Mouse (Mus musculus): ENCODE data around the gene Gm853. TPM values are rescaled to one million over a fixed set of nuclear protein-coding genes. Genes with fewer than 3 reads are reported as not detected.

Gene Gm853
- polyA plus RNA-seq, 1 experiment from 2014 or later, result not detected

DNA sequence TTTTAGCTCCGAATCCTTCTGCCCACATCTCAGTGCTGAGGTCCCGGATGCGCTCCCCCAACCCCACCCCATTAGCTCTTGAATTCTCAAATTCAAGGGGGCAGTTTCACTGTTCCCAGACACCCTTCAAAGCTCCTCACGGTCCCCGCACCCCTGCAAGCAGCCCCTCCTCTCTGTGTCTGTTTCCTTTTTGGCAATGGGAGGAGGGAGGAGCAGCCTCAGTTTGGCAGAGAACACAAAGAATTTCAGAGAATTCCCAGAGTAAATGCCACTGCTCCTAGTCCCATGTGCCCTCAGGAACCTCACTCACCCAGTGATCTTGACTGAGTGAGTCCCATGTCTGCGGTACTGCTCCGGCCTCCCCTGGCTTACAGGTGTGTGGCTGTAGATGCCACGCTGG is 55.6 kb downstream of the Gm853 start:
- no peak for ATAC-seq (ENCODE audit: insufficient number of reproducible peaks, low FRiP score)
- no peak overlapping the region for H3K4me3 ChIP-seq
- peaks cover 87% of the 10 kb centered on the region for H3K4me1 ChIP-seq (replicated peaks)
- no peak overlapping the region for H3K9ac ChIP-seq
- peaks cover 5% of the 10 kb centered on the region; the same call in 1 of the 2 replicates for H3K36me3 ChIP-seq
- 74% methylated on average over 8 of the region's 8 CpGs for WGBS
- no peaks in the 10 kb centered on the region for H3K9me3 ChIP-seq (replicated peaks)
- no peaks in the 10 kb centered on the region for H3K27me3 ChIP-seq (replicated peaks)
- H3K27ac ChIP-seq (ENCODE audit: poor library complexity, severe bottlenecking), result 0 out of 2 replicates have a peak overlapping the region, but pooled peaks have one; percentile 1
- no peak overlapping the region for H3K4me2 ChIP-seq

DNA sequence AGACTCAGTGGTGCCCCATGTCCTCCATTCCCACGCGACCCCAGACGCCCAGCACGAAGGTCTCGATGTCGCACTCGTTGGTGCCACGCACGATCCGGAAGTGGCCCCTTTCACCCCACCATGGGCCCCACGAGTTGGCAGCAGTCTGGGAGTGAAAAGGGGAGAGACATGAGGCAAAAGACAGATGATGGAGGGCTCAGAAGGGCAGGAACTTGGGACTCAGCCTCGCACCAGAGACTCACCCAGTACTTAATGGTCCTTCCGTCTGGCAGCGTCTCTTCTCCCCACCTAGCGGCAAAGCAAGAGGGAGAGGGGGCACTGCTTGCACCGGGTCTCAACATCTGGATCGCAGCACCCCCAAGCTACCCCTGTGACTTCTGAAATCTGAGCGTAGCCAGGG is 56.1 kb downstream of the Gm853 start:
- Histone ChIP-seq H3K9me3 (replicated peaks) (no peaks in the 10 kb centered on the region), H3K4me3 (no peak overlapping the region), H3K27ac (ENCODE audit: poor library complexity, severe bottlenecking) (no peak overlapping the region), H3K27me3 (replicated peaks) (no peaks in the 10 kb centered on the region), H3K4me1 (replicated peaks) (peaks cover 87% of the 10 kb centered on the region), H3K9ac (no peak overlapping the region), H3K36me3 (peaks cover 5% of the 10 kb centered on the region; the same call in 1 of the 2 replicates), H3K4me2 (no peak overlapping the region)
- no peak for ATAC-seq (ENCODE audit: insufficient number of reproducible peaks, low FRiP score)
- WGBS, result 79% methylated on average over 18 of the region's 18 CpGs

DNA sequence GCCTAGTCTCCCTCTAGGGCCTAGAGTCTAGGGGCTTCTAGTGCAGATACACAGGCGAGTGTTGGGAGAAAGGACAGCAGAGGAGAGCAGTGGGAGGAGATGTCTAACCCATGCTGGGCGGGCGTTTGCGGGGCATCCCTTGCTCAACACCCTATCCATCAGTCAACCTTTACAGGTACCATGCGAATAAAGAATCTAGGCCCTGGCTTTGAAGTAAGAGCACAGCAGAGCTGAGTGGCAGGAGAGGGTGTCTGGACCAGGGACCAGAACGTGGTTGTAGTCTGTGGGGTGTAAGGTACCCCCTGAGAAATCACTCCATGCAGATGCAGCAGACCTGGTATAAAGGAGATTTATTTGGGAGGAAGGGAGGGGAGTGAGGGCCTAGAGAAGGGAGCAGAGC is 58.1 kb downstream of the Gm853 start:
- H3K27ac ChIP-seq (ENCODE audit: poor library complexity, severe bottlenecking), result peak overlapping the region; percentile 38
- H3K4me2 ChIP-seq, result 0 out of 2 replicates have a peak overlapping the region, but pooled peaks have one; percentile 60
- peaks cover 75% of the 10 kb centered on the region for H3K4me1 ChIP-seq (replicated peaks)
- H3K27me3 ChIP-seq (replicated peaks), result no peaks in the 10 kb centered on the region
- 69% methylated on average over 6 of the region's 6 CpGs for WGBS
- H3K9me3 ChIP-seq (replicated peaks), result no peaks in the 10 kb centered on the region
- no peak for ATAC-seq (ENCODE audit: insufficient number of reproducible peaks, low FRiP score)
- H3K4me3 ChIP-seq, result no peak overlapping the region
- no peaks in the 10 kb centered on the region; the same call in 1 of the 2 replicates for H3K36me3 ChIP-seq
- peak overlapping the region; percentile 63; the same call in 1 of the 2 replicates for H3K9ac ChIP-seq

DNA sequence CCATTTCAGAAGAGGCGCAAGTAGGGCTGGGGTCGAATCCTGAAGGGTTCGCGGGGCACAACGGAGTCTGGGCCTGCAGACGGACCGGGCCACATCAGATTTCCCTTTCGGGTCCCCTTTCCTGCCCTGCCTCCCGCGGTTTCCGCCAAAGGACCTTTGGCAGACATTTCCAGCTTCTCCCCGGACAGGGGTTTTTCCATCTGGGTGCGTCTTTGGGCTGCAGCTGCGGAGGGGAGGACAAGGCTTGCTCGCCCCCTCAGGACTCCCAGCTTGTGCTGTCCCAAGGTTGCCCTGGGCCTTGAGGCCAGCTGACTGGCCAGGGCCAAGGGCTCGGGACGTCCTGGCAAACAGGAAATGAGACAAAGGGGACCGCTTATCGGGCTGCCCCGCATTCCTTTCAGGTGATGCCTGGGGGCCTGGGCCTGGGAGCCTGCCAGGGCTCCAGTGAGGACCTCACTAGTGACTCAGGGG is 58.8 kb downstream of the Gm853 start:
- H3K36me3 ChIP-seq, result no peaks in the 10 kb centered on the region; the same call in 1 of the 2 replicates
- no peaks in the 10 kb centered on the region for H3K9me3 ChIP-seq (replicated peaks)
- H3K27me3 ChIP-seq (replicated peaks), result no peaks in the 10 kb centered on the region
- peak overlapping the region; percentile 60 for H3K4me2 ChIP-seq
- peak overlapping the region; percentile 30 for H3K4me3 ChIP-seq
- H3K27ac ChIP-seq (ENCODE audit: poor library complexity, severe bottlenecking), result peak overlapping the region; percentile 38
- peak; percentile 52; the same call in 1 of the 2 replicates for ATAC-seq (ENCODE audit: insufficient number of reproducible peaks, low FRiP score)
- peaks cover 68% of the 10 kb centered on the region for H3K4me1 ChIP-seq (replicated peaks)
- WGBS, result 4% methylated on average over 20 of the region's 20 CpGs
- peak overlapping the region; percentile 63 for H3K9ac ChIP-seq

DNA sequence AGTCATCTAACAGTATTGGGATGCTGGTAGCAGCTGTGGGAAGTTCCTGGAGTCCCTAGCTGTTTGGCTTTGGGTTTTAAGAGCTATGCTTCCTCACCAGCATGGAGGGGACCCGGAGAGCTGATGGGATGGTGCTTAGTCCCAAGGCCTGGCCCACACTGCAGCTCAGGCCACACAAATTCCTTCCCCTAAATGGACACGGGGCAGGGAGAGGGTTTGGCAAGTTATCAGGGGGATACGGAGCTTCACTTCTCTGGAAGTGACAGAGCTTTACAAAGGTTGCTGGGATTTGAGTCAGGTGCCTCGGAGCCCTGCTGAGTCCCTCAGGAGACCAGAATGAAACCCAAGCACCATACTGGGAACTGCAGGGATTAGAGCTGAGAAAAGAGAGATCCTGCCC is 60.9 kb downstream of the Gm853 start:
- H3K27ac ChIP-seq (ENCODE audit: poor library complexity, severe bottlenecking), result 0 out of 2 replicates have a peak overlapping the region, but pooled peaks have one; percentile 18
- 25% methylated on average over 4 of the region's 4 CpGs for WGBS
- no peak for ATAC-seq (ENCODE audit: insufficient number of reproducible peaks, low FRiP score)
- no peak overlapping the region for H3K9ac ChIP-seq
- H3K9me3 ChIP-seq (replicated peaks), result no peaks in the 10 kb centered on the region
- H3K4me3 ChIP-seq, result no peak overlapping the region
- no peaks in the 10 kb centered on the region; the same call in 1 of the 2 replicates for H3K36me3 ChIP-seq
- no peak overlapping the region for H3K4me2 ChIP-seq
- H3K27me3 ChIP-seq (replicated peaks), result no peaks in the 10 kb centered on the region
- H3K4me1 ChIP-seq (replicated peaks), result peaks cover 47% of the 10 kb centered on the region

Other genes starting within 250 kb of the Gm853 start
- 2.6 and 2.7 TPM in 2 replicates for gene Adgrb2, start 237.5 kb downstream of the Gm853 start, polyA plus RNA-seq (2016; fragmentation: Nextera tagmentation; extraction: Ambion mirVana)
- 35.8 and 37.9 TPM in 2 replicates for gene Col16a1, start 174.6 kb downstream of the Gm853 start, polyA plus RNA-seq (2016; fragmentation: Nextera tagmentation; extraction: Ambion mirVana)
- gene Pef1, start 119.8 kb downstream of the Gm853 start, polyA plus RNA-seq (2016; fragmentation: Nextera tagmentation; extraction: Ambion mirVana), result 54.3 and 58.3 TPM in 2 replicates
- not detected in 2 replicates for gene Hcrtr1, start 83.0 kb downstream of the Gm853 start, polyA plus RNA-seq (2016; fragmentation: Nextera tagmentation; extraction: Ambion mirVana)
- 46.6 and 49.8 TPM in 2 replicates for gene Tinagl1, start 47.3 kb downstream of the Gm853 start, polyA plus RNA-seq (2016; fragmentation: Nextera tagmentation; extraction: Ambion mirVana)
- gene Serinc2, start 56.8 kb upstream of the Gm853 start, polyA plus RNA-seq (2016; fragmentation: Nextera tagmentation; extraction: Ambion mirVana), result 13.6 and 14.1 TPM in 2 replicates
- 762 and 794 TPM in 2 replicates for gene Fabp3, start 86.2 kb upstream of the Gm853 start, polyA plus RNA-seq (2016; fragmentation: Nextera tagmentation; extraction: Ambion mirVana)
- 0.88 and 1.5 TPM in 2 replicates for gene Gm10570, start 86.3 kb upstream of the Gm853 start, polyA plus RNA-seq (2016; fragmentation: Nextera tagmentation; extraction: Ambion mirVana)
- gene Zcchc17, start 137.5 kb upstream of the Gm853 start, polyA plus RNA-seq (2016; fragmentation: Nextera tagmentation; extraction: Ambion mirVana), result 46.2 and 48.2 TPM in 2 replicates
- gene Snrnp40, start 137.7 kb upstream of the Gm853 start, polyA plus RNA-seq (2016; fragmentation: Nextera tagmentation; extraction: Ambion mirVana), result 84.5 and 85.5 TPM in 2 replicates